In genomic region chr9:73031421-73031820, GRCm38 (mm10) we compare ENCODE assay signal across 22 mouse cellular contexts. TPM values are rescaled to one million over a fixed set of nuclear protein-coding genes. Genes with fewer than 3 reads are reported as not detected.
DNase-seq lines count a peak whose midpoint lies in the region; ATAC-seq and TF ChIP-seq lines count a peak whose summit lies in the region.
"Had no signal": no experiment of that assay in that cellular context is flagged by ENCODE, and none has a peak within 500 bp of the region (broad histone marks: within the 10 kb centered on the region; RNA-seq: fewer than 3 reads in every experiment).

No protein-coding gene starts in this region.

- H3K4me1 ChIP-seq in cerebellum, adult 2 months (ENCODE audit: control insufficient read depth, insufficient read depth, low read length) = peaks cover 15% of the 10 kb centered on the region
- H3K4me1 ChIP-seq in hindbrain, embryonic 16.5 days (ENCODE audit: control insufficient read depth, insufficient read depth, low read depth, low read length) = no peaks in the 10 kb centered on the region
- H3K4me1 ChIP-seq in forebrain, embryonic 13.5 days = 0 out of 2 replicates have a peak, but pooled peaks cover under 1% of the 10 kb centered on the region
- H3K4me1 ChIP-seq: hindbrain, embryonic 15.5 days; kidney, embryonic 15.5 days; liver, embryonic 15.5 days; lung, embryonic 15.5 days; neural tube, embryonic 13.5 days had no signal

- peak overlapping the region; percentile 40 for H3K27ac ChIP-seq in cerebellum, adult 2 months (ENCODE audit: insufficient read depth, low read length)
- H3K27ac ChIP-seq in hindbrain, embryonic 16.5 days (ENCODE audit: low read depth, low read length) = no peak overlapping the region
- H3K27ac ChIP-seq in forebrain, embryonic 13.5 days = no peak overlapping the region
- H3K27ac ChIP-seq: forebrain, embryonic 12.5 days; hindbrain, embryonic 10.5 days; hindbrain, embryonic 15.5 days; kidney, embryonic 15.5 days; liver, embryonic 15.5 days; lung, embryonic 15.5 days; midbrain, embryonic 12.5 days; neural tube, embryonic 13.5 days had no signal

- no peaks in the 10 kb centered on the region for H3K27me3 ChIP-seq in cerebellum, adult 2 months (ENCODE audit: control insufficient read depth, insufficient read depth, low read length)
- no peaks in the 10 kb centered on the region for H3K27me3 ChIP-seq in hindbrain, embryonic 16.5 days (replicated peaks; ENCODE audit: control insufficient read depth, insufficient read depth, low read length)
- no peaks in the 10 kb centered on the region for H3K27me3 ChIP-seq in forebrain, embryonic 13.5 days
- H3K27me3 ChIP-seq: CH12.LX; forebrain, embryonic 12.5 days; hindbrain, embryonic 15.5 days; kidney, embryonic 15.5 days; liver, embryonic 15.5 days; lung, embryonic 15.5 days; midbrain, embryonic 12.5 days; neural tube, embryonic 13.5 days had no signal

- H3K36me3 ChIP-seq in hindbrain, embryonic 16.5 days (ENCODE audit: control insufficient read depth, insufficient read depth, low read length) = peaks cover 6% of the 10 kb centered on the region; the same call in 1 of the 2 replicates
- peaks cover 62% of the 10 kb centered on the region for H3K36me3 ChIP-seq in forebrain, embryonic 13.5 days (ENCODE audit: poor library complexity, severe bottlenecking)

- peak; percentile 22; the same call in 1 of the 2 replicates for TF ChIP-seq POLR2A in cerebellum, adult 2 months (IDR thresholded peaks at IDR 0.05; ENCODE audit: borderline replicate concordance, insufficient read depth, low read length)

- H3K4me2 ChIP-seq in hindbrain, embryonic 16.5 days (ENCODE audit: low read length) = no peak overlapping the region
- H3K4me2 ChIP-seq in forebrain, embryonic 13.5 days = no peak overlapping the region
- H3K4me2 ChIP-seq: forebrain, embryonic 12.5 days; hindbrain, embryonic 15.5 days; kidney, embryonic 15.5 days; liver, embryonic 15.5 days; lung, embryonic 15.5 days; midbrain, embryonic 12.5 days; neural tube, embryonic 13.5 days had no signal

- no peaks in the 10 kb centered on the region for H3K9me3 ChIP-seq in hindbrain, embryonic 16.5 days (ENCODE audit: control insufficient read depth, low read length)
- no peaks in the 10 kb centered on the region for H3K9me3 ChIP-seq in forebrain, embryonic 13.5 days (replicated peaks)
- H3K9me3 ChIP-seq: hindbrain, embryonic 10.5 days; hindbrain, embryonic 15.5 days; kidney, embryonic 15.5 days; liver, embryonic 15.5 days; lung, embryonic 15.5 days; midbrain, embryonic 12.5 days; neural tube, embryonic 13.5 days had no signal

- TF ChIP-seq CTCF in cerebellum, adult 2 months (IDR thresholded peaks at IDR 0.05; ENCODE audit: borderline replicate concordance, insufficient read depth, low read depth, low read length) = no peak

- no peak for DNase-seq in cerebellum, postnatal 4 days (ENCODE audit: low spot score in 2 of 2)
- peak; percentile 59 to 82 for DNase-seq in cerebellum, adult 2 months
- peak; percentile 57 to 70 for DNase-seq in cerebellum, postnatal 25 days
- DNase-seq in spleen, adult 18-20 months = no peak
- DNase-seq: adrenal gland, adult 8-10 months; gastrocnemius, postnatal 10 days; heart, postnatal 14 days; kidney, adult 18-20 months; liver had no signal

- H3K4me3 ChIP-seq in cerebellum, adult 2 months (replicated peaks; ENCODE audit: insufficient read depth, low read depth, low read length) = no peak overlapping the region
- no peak overlapping the region for H3K4me3 ChIP-seq in hindbrain, embryonic 16.5 days (ENCODE audit: low read length)
- H3K4me3 ChIP-seq in forebrain, embryonic 13.5 days = no peak overlapping the region
- H3K4me3 ChIP-seq: erythroblast, embryonic 14.5 days; forebrain, embryonic 12.5 days; hindbrain, embryonic 10.5 days; hindbrain, embryonic 15.5 days; kidney, embryonic 15.5 days; liver, embryonic 15.5 days; lung, embryonic 15.5 days; midbrain, embryonic 12.5 days; neural tube, embryonic 13.5 days had no signal

- H3K9ac ChIP-seq in hindbrain, embryonic 16.5 days (ENCODE audit: low read depth, low read length) = no peak overlapping the region
- no peak overlapping the region for H3K9ac ChIP-seq in forebrain, embryonic 13.5 days
- H3K9ac ChIP-seq: forebrain, embryonic 12.5 days; hindbrain, embryonic 15.5 days; kidney, embryonic 15.5 days; liver, embryonic 15.5 days; lung, embryonic 15.5 days; midbrain, embryonic 12.5 days; neural tube, embryonic 13.5 days had no signal

- peak; percentile 76; the same call in 1 of the 2 replicates for ATAC-seq in cerebellum, adult (ENCODE audit: insufficient number of reproducible peaks, low FRiP score, low TSS enrichment)
- ATAC-seq in hindbrain, embryonic 16.5 days = no peak
- no peak for ATAC-seq in forebrain, embryonic 13.5 days

- WGBS in cerebellum, adult 2 months = 13% methylated on average over 4 of the region's 4 CpGs
- 70% methylated on average over 4 of the region's 4 CpGs for WGBS in hindbrain, embryonic 16.5 days
- 79% methylated on average over 4 of the region's 4 CpGs for WGBS in forebrain, embryonic 13.5 days

RNA-seq across cellular contexts. Expression of gene Pigb, which starts 8.8 kb away (rescaled TPM):
- polyA plus RNA-seq in cerebellum, adult 2 months (2012; rRNA removed) = 23.9 and 26.0 TPM in 2 replicates
- polyA plus RNA-seq in hindbrain, embryonic 16.5 days (2015; fragmentation: Nextera tagmentation; extraction: Ambion mirVana) = 14.6 and 17.3 TPM in 2 replicates
- 8.4 and 11.3 TPM in 2 replicates for polyA plus RNA-seq in forebrain, embryonic 13.5 days (2015; fragmentation: Nextera tagmentation; extraction: Ambion mirVana)

RNA-seq across cellular contexts. Expression of gene Rab27a, which starts 13.2 kb away (rescaled TPM):
- polyA plus RNA-seq in cerebellum, adult 2 months (2012; rRNA removed) = 12.7 and 13.5 TPM in 2 replicates
- 3.8 and 4.6 TPM in 2 replicates for polyA plus RNA-seq in hindbrain, embryonic 16.5 days (2015; fragmentation: Nextera tagmentation; extraction: Ambion mirVana)
- polyA plus RNA-seq in forebrain, embryonic 13.5 days (2015; fragmentation: Nextera tagmentation; extraction: Ambion mirVana) = 0.96 and 1.2 TPM in 2 replicates

RNA-seq across cellular contexts. Expression of gene Ccpg1, which starts 46.2 kb away (rescaled TPM):
- polyA plus RNA-seq in cerebellum, adult 2 months (2012; rRNA removed) = 76.8 and 77.2 TPM in 2 replicates
- polyA plus RNA-seq in hindbrain, embryonic 16.5 days (2015; fragmentation: Nextera tagmentation; extraction: Ambion mirVana) = 49.6 and 50.7 TPM in 2 replicates
- polyA plus RNA-seq in forebrain, embryonic 13.5 days (2015; fragmentation: Nextera tagmentation; extraction: Ambion mirVana) = 32.0 and 32.5 TPM in 2 replicates

RNA-seq across cellular contexts. Expression of gene Ccpg1os, which starts 46.2 kb away (rescaled TPM):
- polyA plus RNA-seq in cerebellum, adult 2 months (2012; rRNA removed) = 14.6 and 19.0 TPM in 2 replicates
- 23.6 and 24.3 TPM in 2 replicates for polyA plus RNA-seq in hindbrain, embryonic 16.5 days (2015; fragmentation: Nextera tagmentation; extraction: Ambion mirVana)
- polyA plus RNA-seq in forebrain, embryonic 13.5 days (2015; fragmentation: Nextera tagmentation; extraction: Ambion mirVana) = 26.4 and 26.9 TPM in 2 replicates

Comparison
In these comparisons a context has a peak if more than half of its experiments do, and no peak if none do; other contexts are left out.
1. DNase-seq: peak in cerebellum, adult 2 months (2 of 2) and cerebellum, postnatal 25 days (2 of 2); none in cerebellum, postnatal 4 days (0 of 2) and spleen, adult 18-20 months (0 of 2).